Mouse (Mus musculus): Measurements from ENCODE around the gene Hoxd12.

Hoxd12 gene

GRCm38 (mm10) chr2:74709465-74710419 is 34.9 kb downstream of the Hoxd12 start:
- DNase-seq (ENCODE audit: low read depth, low spot score): no peak

GRCm38 (mm10) chr2:74710929-74711543 is 36.2 kb downstream of the Hoxd12 start:
- no peak for DNase-seq (ENCODE audit: low read depth, low spot score)

GRCm38 (mm10) chr2:74711721-74712621 is 37.2 kb downstream of the Hoxd12 start, which contains the start of the genes Hoxd3 and Hoxd4:
Gene Hoxd3, plus strand, starts transcription at chr2:74711927.
Gene Hoxd4, plus strand, starts transcription at chr2:74711929.
- no peak for DNase-seq (ENCODE audit: low read depth, low spot score)

- no peak for DNase-seq (ENCODE audit: low read depth, low spot score)
These were observed 38.7 kb downstream of the Hoxd12 start for GRCm38 (mm10) chr2:74713239-74714150.

GRCm38 (mm10) chr2:74714156-74714789 is 39.5 kb downstream of the Hoxd12 start:
- no peak for DNase-seq (ENCODE audit: low read depth, low spot score)

GRCm38 (mm10) chr2:74714881-74715280 is 40.1 kb downstream of the Hoxd12 start:
- DNase-seq (ENCODE audit: low read depth, low spot score): no peak

- DNase-seq (ENCODE audit: low read depth, low spot score): peak; percentile 11
These were observed 40.9 kb downstream of the Hoxd12 start for GRCm38 (mm10) chr2:74715504-74716241.

- DNase-seq (ENCODE audit: low read depth, low spot score): no peak
These were observed 45.6 kb downstream of the Hoxd12 start for GRCm38 (mm10) chr2:74720384-74720783.

- DNase-seq (ENCODE audit: low read depth, low spot score): no peak
These were observed 46.2 kb downstream of the Hoxd12 start for GRCm38 (mm10) chr2:74720955-74721491.

- DNase-seq (ENCODE audit: low read depth, low spot score): no peak
These were observed 47.1 kb downstream of the Hoxd12 start for GRCm38 (mm10) chr2:74721882-74722281.

- no peak for DNase-seq (ENCODE audit: low read depth, low spot score)
These were observed 48.1 kb downstream of the Hoxd12 start for GRCm38 (mm10) chr2:74722949-74723348.

GRCm38 (mm10) chr2:74724244-74725015 is 49.6 kb downstream of the Hoxd12 start:
- DNase-seq (ENCODE audit: low read depth, low spot score): no peak

GRCm38 (mm10) chr2:74725171-74725570 is 50.4 kb downstream of the Hoxd12 start:
- DNase-seq (ENCODE audit: low read depth, low spot score): no peak

- no peak for DNase-seq (ENCODE audit: low read depth, low spot score)
These were observed 51.7 kb downstream of the Hoxd12 start, which contains the start of gene Gm28230 for GRCm38 (mm10) chr2:74726551-74726950. Gene Gm28230, plus strand, starts transcription at chr2:74726728.

- DNase-seq (ENCODE audit: low read depth, low spot score): no peak
These were observed 52.3 kb downstream of the Hoxd12 start for GRCm38 (mm10) chr2:74726973-74727639.

Measured in telencephalon, adult 2 months (tissue).